Mouse (Mus musculus) c-Kit-positive CD71-positive TER-119-positive erythroid progenitor cells, embryonic 14.5 days (primary cell): ENCODE results near the gene Mrpl20.

ENCODE experiments used
- DNase-seq: peaks from one replicate; pipeline ENCODE4 v3.0.0-alpha.2; 2013; ENCODE audit warnings: low spot score

Gene Mrpl20

DNA sequence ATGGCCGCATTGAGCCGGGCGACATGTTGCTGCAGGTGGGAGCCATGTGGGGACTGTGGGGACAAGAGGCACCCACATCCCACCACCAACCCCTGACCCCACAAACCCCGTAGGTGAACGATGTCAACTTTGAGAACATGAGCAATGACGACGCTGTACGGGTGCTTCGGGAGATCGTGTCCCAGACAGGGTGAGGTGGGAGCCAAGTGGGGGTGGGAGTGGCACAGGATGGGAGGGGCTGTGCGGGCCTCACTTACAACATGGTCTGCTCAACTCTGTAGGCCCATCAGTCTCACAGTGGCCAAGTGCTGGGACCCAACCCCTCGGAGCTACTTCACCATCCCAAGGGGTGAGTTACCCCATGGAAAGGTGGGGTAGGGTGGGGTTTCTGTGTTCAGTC lies 52.3 kb downstream of the Mrpl20 start:
- no peak for DNase-seq

GRCm38 (mm10) chr4:155856071-155856470 lies 53.4 kb downstream of the Mrpl20 start:
- DNase-seq: no peak

GRCm38 (mm10) chr4:155856881-155857280 lies 54.2 kb downstream of the Mrpl20 start:
- DNase-seq: no peak

DNA sequence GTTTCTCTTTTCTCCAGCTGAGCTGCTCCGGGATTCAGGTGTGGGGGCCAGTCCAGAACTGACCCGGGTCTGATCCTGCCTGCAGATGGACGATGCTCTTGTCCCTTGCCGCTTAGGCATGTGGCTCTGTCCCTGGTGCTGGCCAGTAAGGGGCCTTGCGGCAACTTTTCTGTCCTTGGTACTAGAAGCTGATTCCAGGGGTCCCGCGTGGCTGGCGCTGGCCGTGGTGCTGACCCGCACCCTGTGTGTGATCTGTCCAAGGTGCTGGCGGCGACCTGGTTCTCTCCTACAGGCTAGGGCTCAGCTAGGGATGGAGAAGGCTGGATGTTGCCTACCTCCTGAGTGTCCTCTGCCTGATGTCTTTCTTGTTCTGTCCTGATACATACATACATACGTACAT lies 56.6 kb downstream of the Mrpl20 start:
- DNase-seq: no peak
